Mouse (Mus musculus) thymus, adult 2 months (tissue): ENCODE results near the gene Crx.

Source experiments
- CTCF ChIP-seq: fragments of 200-500 bp; IDR thresholded peaks from 2 replicates; pipeline ENCODE4 v1.5.1; 2012; ENCODE audit warnings: mild to moderate bottlenecking, control low read depth, low read length, moderate library complexity, borderline replicate concordance; ENCODE audit not compliant: control insufficient read depth, poor library complexity, insufficient read depth; ENCODE audit errors: extremely low read depth
- POLR2A ChIP-seq: fragments of 200-500 bp; IDR thresholded peaks from 2 replicates; pipeline ENCODE4 v1.6.1; 2012; ENCODE audit warnings: mild to moderate bottlenecking, low read length, control low read depth, moderate library complexity; ENCODE audit not compliant: control insufficient read depth, poor library complexity, insufficient read depth; ENCODE audit errors: extremely low read depth

DNA sequence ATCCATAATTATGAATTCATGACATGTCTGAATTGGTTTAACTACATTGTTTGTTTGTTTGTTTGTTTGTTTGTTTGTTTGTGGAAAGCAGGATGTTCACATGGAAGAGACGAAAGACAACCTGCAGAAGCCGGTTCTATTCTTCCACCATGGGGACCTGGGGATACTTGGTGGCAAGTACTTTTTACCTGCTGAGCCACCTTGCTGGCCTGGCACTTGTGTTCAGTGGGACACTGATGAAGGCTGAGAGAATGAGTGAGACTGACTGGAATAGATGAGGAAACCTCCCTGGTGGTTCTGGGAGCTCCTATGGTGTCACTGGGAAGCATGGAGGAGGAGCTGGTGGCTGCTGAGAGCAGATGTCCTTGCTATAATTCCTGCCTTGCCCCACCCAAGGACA lies 2.5 kb upstream of the Crx start, which contains the start of gene Crxos:
- TF ChIP-seq CTCF (no peak), POLR2A (no peak)
